Mouse (Mus musculus) right cerebral cortex, postnatal 14 days (tissue): ENCODE measurements around the gene Trim68.
A peak's percentile ranks its signal among the peaks of the same experiment; 100 is the strongest.
"Not testable (repeated sequence)": the region's sequence is repeated elsewhere in the genome, so short reads cannot be mapped to it uniquely, and the experiment has no call there.

Source experiments
- DNase-seq: peaks from one replicate; pipeline ENCODE4 v3.0.0; 2022

Trim68 gene

GRCm38 (mm10) chr7:102686944-102687501 is at the start of gene Trim68:
TSS of gene Trim68 (minus strand) at chr7:102687327.
- DNase-seq, result peak; percentile 88

GRCm38 (mm10) chr7:102733793-102734192 is 46.7 kb upstream of the Trim68 start:
- no peak for DNase-seq

GRCm38 (mm10) chr7:102727391-102727790 is 40.3 kb upstream of the Trim68 start, which contains the start of gene Olfr559:
TSS of gene Olfr559 (minus strand) at chr7:102727491.
- no peak for DNase-seq

- no peak for DNase-seq
These were observed 31.8 kb upstream of the Trim68 start, which contains the start of gene Olfr33 for GRCm38 (mm10) chr7:102718970-102719369. TSS of gene Olfr33 (minus strand) at chr7:102719070.

- no peak for DNase-seq
These were observed 14.8 kb upstream of the Trim68 start, which contains the start of gene Olfr558 for GRCm38 (mm10) chr7:102701915-102702314. TSS of gene Olfr558 (plus strand) at chr7:102702215.

GRCm38 (mm10) chr7:102698461-102698860 is 11.3 kb upstream of the Trim68 start:
- no peak for DNase-seq

- peak; percentile 13 for DNase-seq
These were observed 8.4 kb upstream of the Trim68 start, which contains the start of gene Olfr557 for GRCm38 (mm10) chr7:102695358-102696125. TSS of gene Olfr557 (plus strand) at chr7:102695910.

- DNase-seq, result no peak
These were observed 5.2 kb downstream of the Trim68 start for GRCm38 (mm10) chr7:102681916-102682315.

- DNase-seq, result no peak
These were observed 10.9 kb downstream of the Trim68 start for GRCm38 (mm10) chr7:102676225-102676624.

GRCm38 (mm10) chr7:102665378-102665777 is 21.7 kb downstream of the Trim68 start:
- no peak for DNase-seq

- DNase-seq, result no peak
These were observed 22.5 kb downstream of the Trim68 start, which contains the start of gene Olfr556 for GRCm38 (mm10) chr7:102664599-102664998. TSS of gene Olfr556 (plus strand) at chr7:102664899.

GRCm38 (mm10) chr7:102658523-102658922 is 28.6 kb downstream of the Trim68 start, which contains the start of gene Olfr555:
TSS of gene Olfr555 (plus strand) at chr7:102658823.
- DNase-seq, result no peak

GRCm38 (mm10) chr7:102644945-102645344 is 42.2 kb downstream of the Trim68 start:
- not testable (repeated sequence) for DNase-seq

- DNase-seq, result no peak
These were observed 49.0 kb downstream of the Trim68 start, which contains the start of gene Olfr554 for GRCm38 (mm10) chr7:102638132-102638531. TSS of gene Olfr554 (plus strand) at chr7:102638432.

- DNase-seq, result peak; percentile 8
These were observed 50.5 kb downstream of the Trim68 start for GRCm38 (mm10) chr7:102636665-102637064.
